Mouse (Mus musculus) spleen, adult 12 weeks (tissue): ENCODE measurements at regions not wholly inside any gene's neighbourhood (a gene's known extent, or its start where the extent isn't known, plus 50 kb on each side); places are given as distances from the start of the nearest gene placed in this dataset.

ENCODE experiments used
- DNase-seq: peaks from one replicate; pipeline ENCODE4 v3.0.0; 2022; ENCODE audit warnings: low spot score

DNA sequence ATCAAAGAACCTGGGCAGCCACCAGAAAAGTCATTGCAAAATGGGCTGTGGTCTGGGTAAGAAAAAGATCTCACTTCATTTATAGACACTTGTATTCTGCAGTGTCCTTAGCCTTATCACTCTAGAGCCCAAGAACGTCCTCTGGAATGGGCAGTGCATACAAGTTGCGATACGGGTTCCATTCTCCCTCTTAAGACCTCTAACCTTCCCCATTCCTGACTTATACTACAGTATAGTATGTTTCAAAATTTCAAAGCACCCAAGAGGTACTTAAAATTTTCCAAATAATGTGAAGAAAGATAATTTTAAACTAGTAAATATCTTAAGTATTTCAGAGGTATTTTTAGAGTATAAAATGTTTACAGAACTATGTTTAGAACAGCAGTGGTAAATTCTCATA is 276.8 kb upstream of the Actbl2 start:
- DNase-seq = no peak

DNA sequence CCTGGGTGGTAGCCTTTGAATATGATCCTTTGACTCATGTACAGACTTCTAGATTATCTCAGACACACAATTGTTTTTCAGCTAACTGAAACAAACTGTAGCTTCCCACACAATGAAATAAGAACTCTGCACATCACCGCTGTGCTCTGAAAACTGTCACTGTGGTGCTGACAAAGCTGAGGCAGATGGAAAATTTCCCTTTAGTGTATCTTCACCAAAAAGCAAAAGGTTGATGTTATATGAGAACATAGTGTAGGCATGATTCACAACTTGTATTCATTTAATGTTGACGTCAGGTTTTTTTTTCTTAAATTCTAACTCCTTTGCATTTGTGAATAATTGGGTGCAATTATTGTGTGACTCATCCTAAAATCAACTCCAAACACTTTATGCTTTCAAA is 264.1 kb upstream of the Actbl2 start:
- no peak for DNase-seq

DNA sequence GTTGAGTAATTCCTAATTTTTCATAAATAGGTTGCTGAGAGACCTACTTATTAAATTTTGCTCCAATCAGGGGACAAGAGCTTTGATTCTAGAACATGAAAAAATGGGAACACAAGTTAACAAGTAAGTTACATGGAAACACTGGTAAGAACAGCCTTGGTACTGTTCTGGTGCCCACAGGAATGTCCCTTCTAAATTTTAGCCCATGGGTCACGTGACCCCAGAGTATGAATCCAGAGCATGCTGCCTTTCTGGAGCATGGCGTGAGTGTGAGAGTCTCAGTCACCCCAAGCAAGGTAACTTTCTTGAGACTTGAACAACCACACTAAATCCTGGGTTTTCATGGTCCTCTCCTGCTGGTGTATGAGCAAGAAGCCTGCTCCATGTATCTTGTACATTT is 263.7 kb upstream of the Actbl2 start:
- no peak for DNase-seq

DNA sequence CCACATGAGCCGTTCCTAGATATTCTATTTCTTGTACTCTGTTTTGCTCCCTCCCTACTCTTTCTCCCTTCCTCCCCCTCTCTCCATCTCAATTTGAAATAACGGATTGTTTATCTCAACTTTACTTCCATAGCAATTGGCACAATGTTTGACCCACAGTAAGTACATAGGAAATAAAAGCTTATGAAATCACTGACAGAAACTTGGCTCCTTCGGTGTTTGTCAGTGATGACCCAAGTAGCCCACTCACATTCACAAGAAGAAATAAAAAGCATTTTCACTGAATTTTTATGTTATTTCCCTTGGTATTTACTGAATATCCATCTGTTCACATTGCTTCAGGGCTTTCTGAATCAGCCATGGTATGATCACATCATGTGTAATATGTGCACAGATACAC is 260.2 kb upstream of the Actbl2 start:
- DNase-seq = no peak

DNA sequence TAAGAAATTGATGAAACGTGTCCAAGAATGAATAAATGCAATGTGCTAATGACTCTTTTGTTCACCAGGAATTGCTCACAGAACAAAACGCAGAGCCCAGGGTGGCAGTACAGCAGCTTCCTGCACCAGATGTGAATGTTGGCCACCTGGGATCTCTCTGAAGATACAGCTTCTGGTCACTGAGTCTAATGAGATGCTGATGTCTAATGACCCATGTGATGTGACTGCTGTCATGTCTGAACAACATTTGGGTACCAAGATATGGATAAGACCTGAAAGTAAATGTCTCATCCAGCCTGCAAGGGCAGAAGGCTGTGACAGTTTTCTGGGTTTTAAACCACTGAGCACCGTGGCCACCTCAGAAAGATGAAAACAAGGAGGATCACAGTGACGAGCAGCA is 252.1 kb upstream of the Actbl2 start:
- no peak for DNase-seq

DNA sequence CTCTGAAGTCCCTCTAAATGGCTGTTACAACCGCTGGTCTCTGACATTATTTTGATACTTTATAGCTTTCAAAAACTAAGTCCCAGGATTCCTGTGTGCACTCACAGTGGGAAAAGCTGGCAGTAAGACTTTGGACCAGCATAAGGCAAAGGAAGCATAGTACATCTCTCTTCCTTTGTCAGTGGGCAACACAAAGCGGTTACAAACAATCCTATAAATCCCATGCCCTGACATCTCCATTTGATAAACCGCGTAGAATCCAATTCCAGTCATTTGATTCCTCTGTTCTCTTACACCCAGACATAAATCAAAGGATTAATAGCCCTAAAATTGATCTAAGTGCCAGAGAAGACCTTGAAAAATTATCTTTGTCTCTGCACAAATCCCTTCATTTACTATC is 240.7 kb upstream of the Actbl2 start:
- no peak for DNase-seq

DNA sequence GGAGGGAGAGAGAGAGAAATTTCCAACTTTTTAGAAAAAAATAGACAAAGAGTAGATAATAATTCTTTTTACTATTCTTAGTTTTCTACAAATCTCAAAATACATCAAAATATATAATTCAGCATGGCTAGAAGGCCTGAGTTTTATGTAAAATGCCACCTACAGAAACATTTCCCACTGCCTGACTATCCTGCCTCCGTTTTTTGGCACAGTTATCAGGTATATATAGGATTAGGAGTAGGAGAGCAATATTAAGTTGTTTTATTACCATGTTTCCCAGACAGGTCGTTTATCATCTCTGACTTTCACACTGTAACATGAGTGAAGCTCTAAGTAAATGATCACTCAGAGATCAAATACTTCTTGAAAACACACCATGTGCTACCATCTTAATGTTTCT is 224.7 kb upstream of the Actbl2 start:
- DNase-seq = no peak

DNA sequence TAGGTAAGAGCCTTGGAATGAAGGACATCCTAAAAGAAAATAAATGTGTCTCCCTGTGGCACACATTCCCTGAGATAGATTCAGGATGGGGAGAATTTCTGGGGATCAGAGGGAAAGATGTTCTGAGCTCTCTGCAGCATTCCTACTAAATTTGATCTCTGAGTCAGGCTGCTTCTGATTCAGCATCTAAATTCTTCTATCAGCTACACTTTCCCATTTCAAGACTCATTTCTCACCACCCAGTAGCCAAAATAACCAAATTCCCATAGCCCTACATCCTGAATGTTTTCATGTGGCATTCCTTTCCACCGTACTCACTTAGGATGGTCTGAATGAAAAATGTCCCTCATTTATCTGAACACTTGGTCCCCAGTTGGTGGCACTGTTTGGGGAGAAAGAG is 223.2 kb upstream of the Actbl2 start:
- DNase-seq = no peak

DNA sequence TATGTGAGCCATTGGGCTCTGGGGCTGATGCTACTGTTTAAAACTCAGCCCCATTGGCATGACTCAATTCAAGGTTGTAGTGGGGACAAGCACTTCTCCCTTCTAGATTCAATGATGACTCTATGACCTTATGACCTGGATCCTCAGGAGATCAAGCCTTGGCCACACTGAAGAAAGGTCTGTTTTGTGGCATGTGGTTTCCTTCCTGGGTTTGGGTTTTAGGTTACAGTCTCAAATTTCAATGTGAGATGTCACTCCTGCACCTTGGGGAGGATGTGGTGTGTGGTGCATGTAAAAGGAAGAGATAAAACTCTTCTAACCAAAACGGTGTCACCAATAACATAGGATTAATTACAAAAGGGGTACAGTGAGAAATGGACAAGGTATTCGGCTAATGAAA is 211.2 kb upstream of the Actbl2 start:
- no peak for DNase-seq

DNA sequence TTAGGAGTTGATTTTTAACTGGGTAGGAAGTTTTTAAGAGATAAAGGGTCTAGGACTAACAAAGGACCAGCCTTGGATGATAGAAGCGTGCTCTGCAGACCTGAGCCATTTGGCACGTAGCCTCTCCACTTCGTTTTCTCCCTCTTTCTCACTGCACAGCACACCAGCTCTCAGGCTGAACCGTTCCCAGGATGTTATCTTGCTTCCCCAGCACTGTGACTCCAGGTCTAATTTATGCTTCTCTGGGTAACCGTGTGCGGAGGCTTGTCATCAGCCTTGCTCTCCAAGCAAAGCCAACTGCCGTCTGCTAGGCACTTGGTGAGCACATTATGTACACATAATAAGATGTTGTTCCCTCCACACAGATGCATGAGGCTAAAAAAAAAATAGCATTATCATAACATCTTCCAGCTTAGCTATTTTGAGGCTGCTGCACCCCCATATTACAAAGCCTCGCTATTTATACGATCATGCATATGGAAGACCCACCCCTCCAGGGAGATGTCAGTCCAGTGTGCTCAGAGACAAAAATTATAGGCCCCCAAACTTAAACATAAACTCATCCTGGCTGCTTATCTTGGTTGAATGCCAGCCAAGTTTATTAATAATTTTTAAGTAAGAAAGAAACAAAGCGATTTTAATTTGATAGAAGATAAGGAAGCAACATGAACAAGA is 210.3 kb upstream of the Actbl2 start:
- DNase-seq = no peak

DNA sequence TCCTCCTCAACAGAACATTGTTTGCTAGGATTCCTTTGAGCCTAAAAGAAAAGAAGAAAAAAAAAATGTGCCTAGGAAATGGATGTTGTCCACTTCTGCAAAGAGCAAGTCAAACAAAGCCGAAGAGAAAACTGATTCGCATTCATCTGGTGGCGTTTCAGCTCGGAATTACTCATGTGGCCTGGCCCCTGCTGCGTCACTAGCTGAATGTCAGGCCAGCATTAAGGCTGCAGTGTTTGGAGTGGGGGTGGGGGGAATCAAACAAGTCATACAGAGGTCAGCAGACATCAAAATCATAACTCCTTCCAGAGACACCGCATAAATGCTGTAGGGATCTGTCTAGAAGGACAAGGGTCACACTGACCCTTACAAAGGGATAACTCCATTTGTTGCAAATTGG is 204.7 kb upstream of the Actbl2 start:
- DNase-seq = no peak

DNA sequence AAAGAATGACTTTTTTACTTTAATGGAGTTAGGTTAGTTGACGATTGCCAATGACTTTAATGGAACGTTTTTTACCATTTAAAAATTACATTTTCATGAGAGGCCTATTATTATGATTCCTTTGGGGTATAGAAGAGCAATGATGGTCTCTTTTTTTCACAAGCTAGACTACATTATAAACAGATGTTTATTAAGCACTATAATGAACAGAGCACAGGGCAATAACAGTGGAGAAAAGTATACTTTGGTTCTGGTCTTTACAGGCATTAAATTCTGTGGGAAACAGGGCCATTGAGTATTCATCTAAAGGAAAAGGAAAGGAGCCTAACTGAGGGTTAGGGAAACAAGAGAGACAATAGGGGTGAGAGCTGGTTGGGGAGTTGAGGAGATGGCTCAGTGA is 199.0 kb upstream of the Actbl2 start:
- no peak for DNase-seq

DNA sequence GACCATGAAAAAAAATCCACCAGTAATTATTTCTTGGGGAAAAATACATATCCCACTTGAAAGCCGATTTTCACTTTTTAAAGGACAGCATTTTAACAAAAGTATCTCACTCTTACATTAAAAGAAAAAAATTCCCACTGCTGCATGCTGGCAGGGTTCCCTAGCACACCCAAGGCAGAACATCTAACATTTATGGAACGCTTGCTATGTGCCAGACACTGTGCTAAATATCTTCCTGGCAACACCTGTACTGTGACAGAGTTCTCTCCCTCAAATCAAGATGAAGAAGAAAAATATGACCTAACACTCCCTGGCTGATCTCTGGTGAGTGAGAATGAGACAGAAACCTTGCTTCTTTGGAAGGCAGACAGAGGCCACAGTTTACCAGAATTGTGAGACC is 167.1 kb upstream of the Actbl2 start:
- no peak for DNase-seq

DNA sequence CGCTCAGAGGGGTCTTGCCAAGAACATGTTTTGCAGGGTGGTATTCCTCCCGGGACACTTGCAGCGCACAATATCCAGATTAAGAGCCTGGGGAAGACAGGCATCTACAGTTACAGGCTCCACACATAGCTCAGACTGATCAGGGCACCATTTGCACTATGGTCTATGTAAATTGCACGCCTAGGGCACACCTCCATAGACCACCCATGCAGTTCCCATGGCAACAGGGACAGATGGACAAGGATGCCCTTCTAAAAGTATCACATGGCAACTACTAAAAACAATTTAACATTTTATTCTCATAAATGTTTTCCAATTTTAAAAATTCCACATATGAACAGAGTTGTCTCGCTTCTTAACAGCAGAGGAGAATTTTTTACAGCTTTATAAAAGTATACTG is 158.7 kb upstream of the Actbl2 start:
- no peak for DNase-seq

DNA sequence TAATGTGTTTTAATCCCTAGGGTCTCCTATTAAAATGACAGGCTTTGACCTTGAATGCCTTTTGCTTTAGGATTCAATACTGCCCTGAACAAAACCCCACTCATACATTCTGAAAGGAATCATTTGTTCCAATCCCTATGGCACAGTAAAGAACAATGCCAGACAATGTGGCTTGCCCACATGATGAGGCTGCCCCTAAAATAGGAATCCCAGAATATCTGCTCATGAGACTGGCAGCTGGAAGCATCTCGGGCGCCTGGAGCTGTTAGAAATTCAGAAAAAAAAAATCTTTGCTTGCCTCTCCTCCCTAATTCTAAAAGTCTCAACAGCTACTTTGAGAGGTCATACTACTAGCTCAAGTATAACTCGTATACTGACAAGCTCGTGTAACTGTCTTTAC is 157.5 kb upstream of the Actbl2 start:
- no peak for DNase-seq

DNA sequence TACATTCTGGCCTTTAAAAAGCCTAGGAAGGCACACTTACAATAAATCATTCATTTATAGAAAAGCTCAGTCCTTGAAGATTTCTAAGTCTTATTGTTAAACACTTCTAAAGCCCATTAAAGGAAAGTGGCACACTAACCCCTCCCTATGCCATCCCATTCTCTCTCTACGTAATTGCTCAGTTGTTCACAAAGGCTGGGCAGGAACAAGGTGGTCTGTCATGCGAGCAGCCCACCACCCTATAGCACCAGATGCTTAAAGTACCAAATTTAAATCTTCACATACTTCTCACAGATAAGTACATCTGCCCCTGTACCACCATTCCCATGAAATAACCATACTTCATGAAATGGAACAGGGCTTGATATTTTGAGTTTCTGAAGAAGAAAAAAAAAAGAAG is 156.1 kb upstream of the Actbl2 start:
- DNase-seq = no peak

DNA sequence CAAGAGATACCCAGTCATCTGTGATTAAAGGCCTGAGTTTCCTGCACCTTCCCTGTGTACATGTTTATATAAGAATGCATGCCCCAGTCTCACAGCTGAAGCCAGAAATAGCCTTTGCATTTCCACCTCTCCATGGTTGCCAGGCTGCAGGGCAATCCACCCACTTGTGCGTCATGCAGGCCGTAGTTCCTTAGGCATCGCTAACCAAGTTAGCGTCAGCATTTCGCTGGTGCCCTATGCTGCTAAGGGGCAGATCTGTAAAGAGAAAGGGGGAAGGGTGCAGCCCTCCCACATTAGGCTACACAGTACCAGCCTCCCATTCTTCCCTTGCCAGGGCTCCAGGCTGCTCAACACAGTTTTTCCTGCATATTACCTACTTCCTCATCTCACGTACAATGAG is 155.6 kb upstream of the Actbl2 start:
- no peak for DNase-seq

DNA sequence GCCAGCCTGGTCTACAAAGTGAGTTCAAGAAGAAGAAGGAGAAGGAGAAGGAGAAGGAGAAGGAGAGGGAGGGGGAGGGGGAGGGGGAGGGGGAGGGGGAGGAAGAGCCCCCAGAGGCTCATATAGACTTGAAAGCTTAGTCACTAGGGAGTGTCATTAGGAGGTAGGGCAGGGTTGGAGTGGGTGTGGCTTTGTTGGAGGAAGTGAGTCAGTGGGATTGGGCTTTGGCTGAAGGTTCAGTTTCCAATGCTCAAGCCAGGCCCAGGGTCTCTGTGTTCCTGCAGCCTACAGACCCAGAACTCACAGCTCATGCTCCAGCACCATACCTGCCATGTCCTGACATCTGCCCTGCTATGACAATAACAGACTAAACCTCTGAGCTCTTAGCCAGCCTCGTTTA is 154.4 kb upstream of the Actbl2 start:
- DNase-seq = no peak

DNA sequence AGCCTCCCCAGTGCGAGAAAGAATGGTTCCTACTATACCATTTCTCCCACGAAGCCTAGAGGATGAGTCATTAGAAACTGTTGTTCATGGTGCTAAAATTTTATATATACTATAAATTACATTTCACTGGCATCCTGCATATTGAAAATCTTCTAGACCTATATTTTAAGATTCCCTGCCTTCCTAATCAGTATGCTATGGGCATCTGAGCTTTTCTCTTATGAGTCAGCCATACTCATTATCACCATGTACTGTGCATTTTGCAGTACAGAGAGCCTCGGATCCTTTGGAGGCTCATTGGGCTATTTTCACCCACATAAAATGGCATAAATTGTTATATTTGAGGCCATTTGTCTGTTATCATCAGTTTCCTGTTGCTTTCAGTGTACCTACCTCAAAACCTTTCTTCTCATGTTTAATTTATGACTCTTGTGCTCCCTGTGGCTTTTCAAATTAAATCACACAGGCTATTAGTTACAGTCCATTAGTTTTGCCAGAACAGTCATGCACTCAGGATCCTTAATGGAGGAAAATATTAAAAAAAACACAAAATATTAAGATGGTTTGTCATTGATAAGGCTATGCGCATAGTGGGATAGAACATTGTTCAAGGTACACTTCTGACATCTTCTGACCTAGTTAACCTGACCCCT is 150.1 kb upstream of the Actbl2 start:
- DNase-seq = no peak

DNA sequence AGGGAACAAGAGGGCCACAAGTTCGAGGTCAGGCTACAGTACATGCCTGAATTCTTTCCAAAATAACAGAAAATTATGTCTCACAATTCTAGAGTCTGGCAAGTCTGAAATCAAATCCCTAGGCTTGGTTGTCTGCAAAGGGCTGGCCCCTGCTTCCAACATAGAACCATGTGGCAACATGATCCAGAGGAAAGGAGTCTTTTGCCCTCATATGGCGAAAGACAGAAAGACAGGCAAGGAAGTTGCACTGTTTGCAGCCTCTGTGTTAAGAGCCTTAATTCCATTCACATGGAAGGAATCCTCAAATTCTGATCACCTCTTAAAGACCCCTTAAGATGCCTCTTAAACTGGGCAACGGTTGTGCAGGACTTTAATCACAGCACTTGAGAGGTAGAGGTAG is 123.7 kb upstream of the Actbl2 start:
- no peak for DNase-seq

DNA sequence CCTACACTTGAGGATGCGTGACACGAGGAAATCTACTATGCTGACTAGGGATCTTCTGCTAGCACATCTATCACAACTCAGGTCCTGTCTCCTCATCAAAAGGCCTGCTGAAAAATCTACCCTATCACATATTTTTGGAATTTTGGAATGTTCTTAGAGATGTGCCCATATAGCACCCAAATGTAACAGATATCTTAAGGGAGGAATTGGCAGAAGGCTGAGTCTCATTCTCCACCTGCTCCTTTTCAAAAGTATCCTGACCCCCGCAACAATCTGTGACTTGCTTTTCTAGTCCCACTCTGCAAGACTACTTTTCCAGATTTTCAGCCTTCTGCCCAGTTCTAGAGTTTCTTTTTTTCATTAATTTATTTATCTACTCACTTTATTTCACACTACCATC is 118.4 kb upstream of the Actbl2 start:
- DNase-seq = no peak

DNA sequence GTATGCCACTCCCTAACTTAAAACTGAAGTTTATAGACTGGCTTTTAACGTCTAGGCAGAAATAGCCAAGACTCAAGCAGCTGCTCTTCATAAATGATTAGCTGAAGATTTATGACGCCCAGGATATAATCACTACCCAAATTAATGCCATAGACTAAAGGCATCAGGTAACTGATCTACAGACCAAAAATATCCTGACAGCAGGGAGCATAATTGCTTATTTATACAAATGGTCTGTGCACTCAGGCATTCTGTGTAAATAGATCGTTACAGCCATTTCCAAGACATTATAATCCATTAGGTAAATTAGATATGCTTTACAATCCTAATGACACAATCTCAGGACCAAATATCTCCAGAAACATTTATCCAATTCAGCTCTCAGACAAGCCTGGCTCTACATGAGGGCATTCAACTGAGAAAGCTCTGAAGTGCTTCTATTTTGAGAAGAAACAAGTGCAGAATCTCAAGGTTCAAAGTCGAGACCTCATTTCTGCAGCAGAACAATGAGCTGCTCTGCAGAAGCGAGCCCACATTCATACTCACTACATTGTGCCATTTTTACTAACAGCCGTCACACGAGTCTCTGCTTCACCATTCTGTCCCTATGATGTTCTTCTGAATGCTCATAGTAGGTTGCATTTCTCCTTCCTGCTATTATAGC is 111.9 kb upstream of the Actbl2 start:
- no peak for DNase-seq

DNA sequence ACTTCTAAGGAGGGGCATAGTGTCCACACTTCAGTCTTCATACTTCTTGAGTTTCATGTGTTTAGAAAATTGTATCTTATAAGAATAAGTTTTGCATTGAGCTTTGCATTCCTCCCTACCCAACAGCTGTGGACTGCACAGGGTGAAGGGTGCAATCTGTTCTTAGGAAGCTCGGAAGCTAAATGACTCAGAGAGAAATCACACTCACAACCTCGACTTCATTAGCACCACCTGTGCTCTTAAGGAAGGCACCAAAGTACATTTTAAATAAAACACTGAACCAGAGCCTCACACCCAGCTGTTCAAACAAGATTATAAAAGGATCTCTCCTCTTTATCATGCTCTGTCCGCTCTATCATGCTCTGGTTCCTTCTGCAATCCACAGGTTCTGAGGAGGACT is 110.1 kb upstream of the Actbl2 start:
- no peak for DNase-seq
